Mouse (Mus musculus): ENCODE data around the gene Zbtb4. TPM values are rescaled to one million over a fixed set of nuclear protein-coding genes. Genes with fewer than 3 reads are reported as not detected.
A peak's percentile ranks its signal among the peaks of the same experiment; 100 is the strongest.
"Not testable (repeated sequence)": the region's sequence is repeated elsewhere in the genome, so short reads cannot be mapped to it uniquely, and the experiment has no call there.

The Zbtb4 gene
- total RNA-seq (2021), result 100 to 1,000 TPM; 146 to 156 TPM
- long read RNA-seq, experiment 1, full-length matches to known transcripts, result 9 of 57 reads
- long read RNA-seq, experiment 1, partial matches to known transcripts, result 4 of 57 reads
- long read RNA-seq, experiment 1, other reads (novel, unspliced or antisense), result 44 of 57 reads
- long read RNA-seq, experiment 2, full-length matches to known transcripts, result 6 of 35 reads
- long read RNA-seq, experiment 2, partial matches to known transcripts, result 1 of 35 reads
- long read RNA-seq, experiment 2, other reads (novel, unspliced or antisense), result 28 of 35 reads

DNA sequence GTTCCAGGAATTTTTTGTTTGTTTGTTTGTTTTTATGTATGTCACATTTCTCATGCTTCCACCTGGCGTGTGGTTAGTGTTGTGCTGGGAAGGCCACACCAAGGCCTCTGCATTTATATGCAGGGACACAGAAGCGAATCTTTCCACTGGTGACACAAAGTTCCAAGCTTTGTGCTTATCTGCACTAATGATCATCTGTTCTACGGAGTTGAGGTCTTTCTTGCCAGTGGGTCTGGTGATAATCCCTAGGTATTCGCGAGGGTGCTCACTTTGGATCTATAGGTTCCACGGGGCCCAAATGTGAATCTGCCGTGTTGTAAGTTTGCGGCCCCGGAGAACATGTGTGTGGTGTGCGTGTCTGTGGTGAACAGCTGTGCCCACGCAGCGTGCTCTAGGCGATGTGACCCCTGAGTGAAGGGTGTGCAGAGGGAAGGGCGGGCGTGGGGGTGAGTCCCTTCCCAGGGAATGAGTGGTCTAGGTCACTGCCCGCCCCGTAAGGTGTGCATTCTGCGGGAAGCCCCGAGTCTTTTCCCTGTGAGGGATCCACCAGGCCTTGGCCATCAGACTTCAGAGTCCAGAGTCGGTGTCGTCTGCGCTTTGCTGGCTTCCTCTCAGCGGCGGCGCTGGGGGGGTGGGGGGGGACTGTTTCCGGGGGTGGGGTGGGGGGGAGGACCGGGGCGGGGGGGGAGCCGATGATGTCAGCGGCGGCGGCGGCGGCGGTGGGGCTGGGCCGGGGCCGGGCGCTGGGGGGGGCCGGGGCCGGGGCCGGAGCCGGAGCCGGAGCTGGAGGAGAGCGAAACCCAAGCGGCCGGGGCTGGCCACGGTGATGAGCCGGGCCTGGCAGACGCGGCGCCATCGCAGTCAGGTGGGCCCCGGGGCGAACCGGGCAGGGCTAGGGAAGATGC lies at the start of gene Zbtb4:
Gene Zbtb4, plus strand, starts transcription at position 692 of the 905 bp plus-strand sequence.
- no peak for DNase-seq (ENCODE audit: low spot score in 2 of 2)

DNA sequence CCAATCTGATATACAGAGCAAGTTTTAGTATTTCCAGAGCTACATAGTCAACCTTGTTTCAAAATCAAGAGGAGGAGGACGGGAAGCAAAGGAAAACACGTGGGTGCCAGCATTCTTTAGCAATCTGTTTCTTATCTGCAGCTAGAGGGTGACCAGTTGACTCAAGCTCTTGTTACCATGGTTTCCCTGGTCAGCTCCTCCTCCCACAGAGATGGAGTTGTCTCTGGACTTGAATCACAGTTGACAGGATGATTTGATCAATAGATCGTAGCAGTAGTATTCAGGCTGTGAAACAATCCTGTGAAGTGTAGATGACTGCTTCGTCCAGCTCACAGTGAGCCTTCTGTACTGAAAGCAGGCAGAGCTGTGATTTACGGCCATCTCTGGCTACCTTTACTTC lies 49.8 kb upstream of the Zbtb4 start:
- no peak for DNase-seq (ENCODE audit: low spot score in 2 of 2)

DNA sequence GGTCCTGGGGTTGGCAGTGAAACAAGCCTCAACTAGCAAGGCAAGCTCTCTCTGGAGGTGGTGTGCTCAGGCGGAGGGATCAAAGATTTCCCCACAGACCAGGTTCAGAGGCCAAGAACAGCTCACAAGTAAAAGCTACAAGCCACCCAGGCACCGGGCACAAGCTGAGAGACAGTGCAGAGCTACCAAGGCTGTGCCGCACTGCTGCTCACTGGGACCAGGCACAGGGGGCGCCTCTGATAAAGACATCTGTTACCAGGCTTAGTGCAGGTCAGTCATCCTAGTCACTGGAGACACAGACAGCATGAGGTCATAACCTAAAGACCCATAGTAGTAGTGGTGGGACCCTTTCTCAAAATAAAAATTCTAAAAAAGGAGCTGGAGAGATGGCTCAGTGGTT lies 48.8 kb upstream of the Zbtb4 start:
- no peak for DNase-seq (ENCODE audit: low spot score in 2 of 2)

DNA sequence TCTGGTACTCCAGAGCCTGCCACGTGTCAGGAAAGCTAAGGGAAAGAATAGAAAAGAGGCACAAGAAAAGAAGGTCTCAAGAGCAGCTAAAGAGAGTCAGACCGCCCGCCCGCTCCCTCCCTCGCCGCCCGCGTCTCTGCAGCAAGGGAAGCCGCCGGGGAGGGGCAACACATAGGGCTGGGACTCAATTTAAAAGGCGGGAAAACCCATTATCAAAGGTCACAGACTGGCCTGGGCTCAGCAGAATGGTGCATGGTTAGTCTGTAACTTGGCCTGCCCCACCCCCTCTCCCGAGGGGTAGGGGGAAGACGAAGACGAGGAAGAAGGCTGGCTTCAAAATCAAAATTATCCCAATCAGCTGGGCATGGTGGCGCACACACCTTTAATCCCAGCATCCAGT lies 47.1 kb upstream of the Zbtb4 start:
- no peak for DNase-seq (ENCODE audit: low spot score in 2 of 2)

DNA sequence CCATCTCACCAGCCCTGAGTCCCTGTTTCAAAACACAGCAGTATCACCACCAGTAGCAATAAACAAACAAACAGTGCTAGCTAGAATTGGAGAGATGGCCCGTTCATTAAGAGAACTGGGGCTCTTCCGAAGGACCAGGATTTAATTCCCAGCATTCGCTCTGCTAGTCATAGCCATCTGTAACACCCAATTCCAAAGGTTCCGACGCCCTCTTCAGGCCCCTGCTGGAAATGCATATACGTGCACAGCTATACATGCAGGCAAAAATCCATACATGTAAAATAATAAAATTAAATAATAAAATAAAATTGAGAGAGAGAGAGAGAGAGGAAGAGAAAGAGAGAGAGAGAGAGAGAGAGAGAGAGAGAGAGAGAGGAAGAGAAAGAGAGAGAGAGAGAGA lies 46.3 kb upstream of the Zbtb4 start:
- DNase-seq (ENCODE audit: low spot score in 2 of 2), result no peak

DNA sequence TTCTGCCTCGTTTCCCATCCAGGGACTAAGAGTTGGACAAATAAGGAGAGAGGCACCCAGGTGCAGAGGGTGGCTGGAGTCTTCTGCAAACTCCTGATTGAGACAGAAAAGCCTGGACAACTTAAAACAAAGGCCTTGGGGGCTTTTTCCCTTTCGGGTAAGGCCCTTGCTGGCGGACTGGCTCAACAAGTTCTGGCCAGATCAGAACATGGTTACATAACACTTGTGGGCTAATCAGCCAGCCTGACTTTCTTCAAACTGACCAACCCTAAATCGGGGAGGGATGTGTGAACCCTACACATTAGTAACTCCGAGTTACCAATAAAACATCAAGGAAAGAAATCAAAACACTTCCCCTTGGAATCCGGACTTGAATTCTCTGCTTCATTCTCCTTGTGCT lies 44.9 kb upstream of the Zbtb4 start:
- no peak for DNase-seq (ENCODE audit: low spot score in 2 of 2)

DNA sequence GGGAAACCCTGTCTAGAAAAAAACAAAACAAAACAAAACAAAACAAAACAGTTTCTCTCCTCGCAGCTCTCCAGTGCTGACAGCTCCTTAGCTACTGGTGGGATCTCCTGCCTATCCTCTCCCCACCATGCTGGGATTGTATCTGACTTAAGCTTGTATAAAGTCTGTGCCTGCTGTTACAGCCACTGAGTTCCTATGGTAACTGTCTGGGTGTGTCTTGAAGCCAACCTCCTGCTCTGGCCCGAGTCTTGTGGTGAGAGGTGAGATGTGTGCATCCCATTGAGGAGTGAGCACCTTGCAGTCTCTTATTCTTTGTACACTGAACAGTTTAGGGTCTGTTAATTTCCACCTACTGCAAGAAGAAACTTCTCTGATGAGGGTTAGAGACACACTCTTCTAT lies 42.6 kb upstream of the Zbtb4 start:
- no peak for DNase-seq (ENCODE audit: low spot score in 2 of 2)

DNA sequence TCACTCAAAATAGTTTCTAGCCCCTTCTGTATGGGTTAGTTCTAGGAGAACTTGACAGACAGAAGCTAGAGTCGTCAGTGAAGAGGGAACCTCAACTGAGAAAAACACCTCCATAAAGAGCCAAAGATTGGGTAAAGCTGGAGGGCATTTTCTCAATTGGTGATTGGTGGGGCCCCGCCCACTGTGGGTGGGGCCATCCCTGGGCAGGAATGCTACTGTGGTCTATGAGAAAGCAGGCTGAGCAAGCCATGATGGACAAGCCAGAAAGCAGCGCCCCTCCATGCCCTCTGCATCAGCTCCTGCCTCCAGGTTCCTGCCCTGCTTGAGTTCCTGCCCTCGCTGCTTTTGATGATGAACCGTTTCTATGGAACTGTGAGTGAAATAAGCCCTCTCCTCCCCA lies 39.8 kb upstream of the Zbtb4 start:
- DNase-seq (ENCODE audit: low spot score in 2 of 2), result no peak

DNA sequence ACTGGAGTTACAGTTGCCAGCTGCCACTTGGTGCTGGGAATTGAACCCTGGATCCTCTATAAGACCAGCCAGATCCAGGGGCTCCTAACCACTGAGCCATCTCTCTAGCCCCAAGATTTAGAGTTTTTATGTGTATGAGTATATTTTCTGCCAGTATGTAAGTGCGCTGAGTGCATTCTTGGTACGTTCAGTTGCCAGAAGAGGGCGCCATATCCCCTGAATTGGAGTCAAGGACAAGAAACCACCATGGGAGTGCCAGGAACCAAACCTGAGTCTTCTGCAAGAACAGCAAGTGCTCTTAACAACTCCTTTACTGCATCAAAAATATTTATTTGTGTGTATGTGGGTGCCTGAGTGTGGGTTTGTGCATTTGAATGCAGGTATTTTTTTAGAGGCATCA lies 36.6 kb upstream of the Zbtb4 start:
- peak; percentile 15 to 41 for DNase-seq (ENCODE audit: low spot score in 2 of 2)

DNA sequence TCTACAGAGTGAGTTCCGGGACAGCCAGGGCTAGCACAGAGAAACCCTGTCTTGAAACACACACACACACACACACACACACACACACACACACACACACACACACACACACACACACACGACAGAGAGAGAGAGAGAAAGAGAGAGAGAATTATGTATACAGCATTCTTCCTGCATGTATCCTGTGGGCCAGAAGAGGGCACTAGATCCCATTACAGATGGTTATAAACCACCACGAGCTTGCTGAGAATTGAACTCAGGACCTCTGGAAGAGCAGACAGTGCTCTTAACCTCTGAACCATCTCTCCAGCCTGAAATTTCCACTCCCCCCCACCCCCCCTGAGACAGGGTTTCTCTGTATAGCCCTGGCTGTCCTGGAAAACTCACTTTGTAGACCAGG lies 34.3 kb upstream of the Zbtb4 start:
- DNase-seq (ENCODE audit: low spot score in 2 of 2), result not testable (repeated sequence)

DNA sequence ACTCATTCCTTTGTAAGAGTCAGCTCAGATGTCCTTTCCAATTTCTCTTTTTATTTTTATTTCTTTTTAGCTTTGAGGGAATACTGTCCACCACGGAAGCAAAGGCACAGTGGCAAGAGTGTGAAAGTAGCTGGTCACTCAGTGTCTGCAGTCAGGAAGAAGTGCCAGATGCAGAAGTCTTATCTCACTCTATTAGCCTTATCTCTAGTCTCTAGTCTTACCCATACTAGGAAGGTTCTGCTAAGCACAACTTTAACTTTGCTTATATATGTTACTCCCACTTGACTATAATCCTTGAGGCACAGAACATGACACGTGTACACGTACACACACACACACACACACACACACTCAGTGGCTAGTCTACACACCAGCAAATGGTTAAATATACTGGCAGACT lies 14.1 kb upstream of the Zbtb4 start:
- DNase-seq (ENCODE audit: low spot score in 2 of 2), result no peak

DNA sequence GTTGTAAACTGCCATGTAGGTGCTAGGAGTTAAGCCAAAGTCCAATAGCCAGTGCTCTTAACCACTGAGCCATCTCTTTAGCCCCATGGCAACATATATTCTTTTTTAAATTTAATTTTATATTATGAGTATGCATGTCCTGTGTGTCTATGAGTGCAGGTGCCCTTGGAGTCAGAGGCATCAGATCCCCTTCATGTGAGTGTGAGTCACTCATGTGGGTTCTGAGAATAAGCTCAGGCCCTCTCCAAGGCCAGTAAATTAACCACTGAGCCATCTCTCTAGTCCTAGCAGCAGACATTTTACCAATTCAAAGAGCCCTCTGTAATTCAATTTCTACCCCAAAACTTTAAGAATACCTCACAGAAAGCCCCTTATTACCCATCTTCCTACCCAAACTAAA lies 13.0 kb upstream of the Zbtb4 start:
- DNase-seq (ENCODE audit: low spot score in 2 of 2), result no peak

DNA sequence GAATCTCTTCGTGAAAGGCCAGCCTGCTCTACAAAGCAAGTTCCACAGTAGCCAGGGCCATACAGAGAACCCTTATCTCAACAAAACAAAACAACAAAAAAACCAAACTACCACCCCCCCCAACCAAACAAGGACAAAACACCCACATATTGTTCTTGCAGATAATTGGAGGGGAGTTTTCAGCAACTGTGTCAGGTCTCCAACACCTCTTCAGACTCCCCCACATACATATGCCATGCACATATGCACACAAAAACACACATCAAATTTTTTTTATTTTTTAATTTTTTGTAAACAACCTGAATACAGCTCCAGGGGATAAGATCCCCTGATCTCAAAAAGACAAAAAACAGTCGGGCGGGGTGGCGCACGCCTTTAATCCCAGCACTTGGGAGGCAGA lies 11.5 kb upstream of the Zbtb4 start:
- no peak for DNase-seq (ENCODE audit: low spot score in 2 of 2)

DNA sequence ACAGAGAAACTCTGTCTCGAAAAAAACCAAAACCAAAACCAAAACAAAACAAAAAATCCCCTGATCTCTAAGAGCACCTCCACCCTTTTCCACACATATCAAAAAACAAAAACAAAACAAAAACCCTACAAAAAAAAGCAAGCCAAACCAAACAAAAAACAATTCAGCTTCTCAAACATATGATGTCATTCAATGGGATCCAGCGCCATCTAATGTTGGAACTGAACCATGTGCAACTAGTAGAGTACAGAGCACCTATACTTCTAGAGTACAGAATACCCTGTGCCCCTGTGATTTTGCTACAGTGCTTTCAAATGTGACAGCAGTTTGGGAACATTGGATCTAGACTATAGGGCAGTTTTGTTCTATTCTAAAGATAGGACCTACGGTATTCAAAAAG lies 11.0 kb upstream of the Zbtb4 start:
- DNase-seq (ENCODE audit: low spot score in 2 of 2), result no peak

DNA sequence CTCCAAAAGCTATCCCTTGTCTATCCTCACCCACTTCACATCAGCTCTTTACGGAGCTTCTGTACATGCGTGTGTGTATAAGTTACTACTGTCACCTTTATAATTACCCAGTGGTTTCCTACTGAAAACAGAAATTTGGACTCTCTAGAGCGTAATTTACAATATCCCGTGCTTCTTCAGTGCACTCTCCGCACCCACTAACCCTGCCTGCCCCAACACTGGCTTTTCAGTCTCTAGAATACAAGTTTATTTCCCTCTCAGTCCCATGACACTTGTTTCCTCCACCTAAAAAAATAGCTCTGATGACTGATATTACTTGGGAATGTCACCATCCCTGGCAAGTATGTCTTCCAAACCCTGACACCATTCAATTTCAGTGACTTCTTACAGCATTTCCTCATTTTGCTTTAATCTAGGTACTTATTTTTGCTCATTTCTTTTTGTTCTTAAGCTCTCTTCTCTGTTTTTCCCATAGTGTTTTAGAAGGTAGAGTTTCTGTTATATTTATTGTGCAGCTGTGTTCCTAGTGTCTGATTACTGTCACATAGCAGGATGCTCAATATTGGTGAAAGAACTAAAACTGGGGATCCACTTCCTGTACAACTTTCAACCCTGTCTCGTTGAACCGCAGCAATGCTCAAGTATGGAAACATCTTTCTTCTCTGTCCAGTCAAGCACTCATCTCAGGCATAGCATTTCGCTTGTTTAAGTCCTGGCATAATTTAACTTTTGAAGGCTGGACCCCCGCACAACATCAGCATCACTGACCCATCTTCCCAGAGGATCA lies 8.2 kb upstream of the Zbtb4 start:
- DNase-seq (ENCODE audit: low spot score in 2 of 2), result no peak

DNA sequence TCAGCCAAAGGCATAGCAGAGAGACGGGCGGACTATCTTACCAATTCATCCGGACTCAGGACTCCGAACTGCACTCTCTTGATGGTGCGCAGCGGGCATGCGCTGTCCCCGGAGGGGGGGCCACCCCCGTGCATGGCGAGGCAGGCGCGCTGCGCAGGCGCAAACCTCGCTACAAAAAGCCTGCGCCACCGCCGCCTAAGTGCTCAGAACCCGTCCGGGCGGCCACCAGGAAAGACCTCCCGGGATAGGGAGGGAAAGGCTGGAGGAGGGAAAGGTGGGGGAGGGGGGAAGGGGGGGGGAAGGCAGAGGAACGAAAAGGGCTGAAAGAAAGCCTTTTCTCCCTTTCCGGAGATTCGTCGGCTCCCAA lies 7.6 kb upstream of the Zbtb4 start:
- peak; percentile 97 for DNase-seq (ENCODE audit: low spot score in 2 of 2)

DNA sequence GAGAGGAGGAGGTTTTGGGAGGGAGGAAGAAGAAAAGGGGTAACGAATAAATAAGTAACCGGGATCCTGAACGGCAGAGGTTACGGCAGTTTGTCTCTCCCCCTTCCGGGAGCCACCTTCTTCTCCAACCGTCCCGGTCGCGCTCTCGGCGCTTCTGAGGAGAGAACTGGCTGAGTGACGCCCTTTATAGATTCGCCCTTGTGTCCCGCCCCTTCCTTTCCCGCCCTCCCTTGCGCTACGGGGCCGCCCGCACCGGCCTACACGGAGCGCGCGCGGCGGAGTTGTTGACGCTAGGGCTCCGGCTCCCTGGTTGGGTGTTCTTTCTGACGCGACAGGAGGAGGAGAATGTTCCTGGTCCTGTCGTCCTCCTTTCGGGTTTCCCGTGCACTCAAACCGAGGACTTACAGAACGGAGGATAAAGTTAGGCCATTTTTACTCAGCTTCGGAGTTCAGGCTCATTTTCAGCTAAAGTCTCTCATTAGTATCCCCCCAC lies 7.2 kb upstream of the Zbtb4 start, which contains the start of gene Polr2a:
Gene Polr2a, minus strand, starts transcription at position 160 of the 493 bp plus-strand sequence.
- DNase-seq (ENCODE audit: low spot score in 2 of 2), result peak; percentile 94 to 98

DNA sequence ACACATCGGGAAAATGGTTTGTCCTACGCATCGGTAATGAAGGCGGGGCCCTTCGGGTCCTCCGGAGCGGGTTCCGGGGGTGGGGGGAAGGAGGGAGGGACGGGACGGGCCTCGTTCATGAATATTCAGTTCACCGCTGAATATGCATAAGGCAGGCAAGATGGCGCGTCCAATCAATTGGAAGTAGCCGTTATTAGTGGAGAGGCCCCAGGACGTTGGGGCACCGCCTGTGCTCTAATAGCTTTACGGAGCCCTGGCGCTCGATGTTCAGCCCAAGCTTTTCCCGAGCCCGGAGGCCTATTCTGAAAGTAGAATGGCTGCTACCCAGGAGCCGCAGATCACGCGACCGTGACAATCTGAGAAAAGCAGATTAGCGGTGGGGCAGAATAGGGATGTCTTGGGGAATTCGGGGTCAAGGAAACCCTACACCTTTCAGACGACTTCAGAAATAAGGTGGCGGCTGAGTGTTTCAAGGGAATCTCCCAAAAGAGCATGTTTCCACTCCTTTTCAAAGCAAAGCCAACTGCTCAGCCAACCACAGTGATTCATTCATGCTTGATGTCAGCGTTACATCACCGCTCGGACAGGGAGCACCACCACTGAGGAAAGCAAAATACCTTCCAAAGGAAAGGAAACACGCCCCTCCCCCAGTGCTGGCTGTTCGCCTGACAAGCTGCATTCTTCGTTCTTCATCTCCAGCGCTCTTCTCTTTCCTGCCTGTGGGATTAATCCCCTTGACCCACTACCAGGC lies 6.6 kb upstream of the Zbtb4 start:
- DNase-seq (ENCODE audit: low spot score in 2 of 2), result peak; percentile 87 to 90

DNA sequence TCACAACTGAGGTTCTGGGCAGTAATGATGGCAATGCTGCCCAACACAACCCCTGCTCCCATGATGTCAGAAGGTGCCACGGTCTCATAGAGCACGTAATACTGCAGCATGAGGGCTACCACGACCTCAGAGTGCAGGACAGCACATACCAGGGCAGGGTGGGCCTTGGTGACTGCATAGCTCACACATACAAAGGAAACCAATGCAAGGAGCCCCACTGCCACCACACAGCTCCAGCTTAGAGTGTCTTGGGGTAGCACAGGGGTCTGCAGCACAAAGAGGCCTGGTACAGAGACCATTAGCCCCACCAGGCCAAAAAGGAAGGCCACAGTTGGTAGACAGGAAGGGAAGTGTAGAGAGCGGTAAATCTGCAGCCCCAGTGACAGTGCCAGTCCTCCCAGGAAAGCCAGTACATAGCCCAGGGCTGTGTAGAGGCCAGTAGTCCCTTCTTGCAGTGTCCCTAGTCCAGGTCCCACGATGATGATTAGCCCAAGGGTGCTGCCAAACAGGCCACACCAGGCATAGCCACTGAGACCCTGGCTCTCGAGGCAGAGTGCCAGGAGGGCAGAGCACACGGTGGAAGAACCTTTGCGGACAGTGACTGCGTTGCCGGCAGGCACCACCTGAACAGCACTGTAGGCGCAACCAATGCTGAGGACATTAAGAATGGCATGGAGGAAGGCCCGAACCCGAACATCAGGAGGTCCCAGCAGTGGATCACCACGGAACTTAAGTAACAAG lies 5.4 kb upstream of the Zbtb4 start:
- no peak for DNase-seq (ENCODE audit: low spot score in 2 of 2)

DNA sequence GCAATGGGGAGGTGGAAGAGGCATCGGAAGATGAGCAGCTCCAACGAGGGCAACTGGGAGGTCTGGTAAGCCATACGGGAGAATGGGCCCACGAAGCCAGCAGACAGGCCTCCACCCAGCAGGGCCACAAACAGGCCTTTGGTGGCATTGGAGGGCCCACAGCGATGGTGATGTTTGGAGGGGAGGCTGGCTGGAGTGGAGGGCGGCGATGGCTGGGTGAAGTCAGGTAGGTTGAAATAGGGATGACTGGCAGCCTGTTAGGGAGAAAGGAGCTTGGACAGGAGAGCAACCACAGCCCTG lies 4.9 kb upstream of the Zbtb4 start:
- DNase-seq (ENCODE audit: low spot score in 2 of 2), result no peak

Data from left cerebral cortex, adult 18-20 months (tissue).